Mouse (Mus musculus): ENCODE results near the gene Cxcr2.

Cxcr2 gene

GRCm38 (mm10) chr1:74196621-74197419 is 43.0 kb downstream of the Cxcr2 start:
- in situ Hi-C loops (cut with MboI, MseI) = loop anchor here (10.0 kb wide), 1 partner anchor 608 kb away; no protein-coding TSS in a partner anchor

GRCm38 (mm10) chr1:74197726-74198470 is 44.1 kb downstream of the Cxcr2 start:
- in situ Hi-C loops (cut with MboI, MseI) = loop anchor here (10.0 kb wide), 1 partner anchor 607 kb away; no protein-coding TSS in a partner anchor

GRCm38 (mm10) chr1:74199046-74199445 is 45.3 kb downstream of the Cxcr2 start:
- in situ Hi-C loops (cut with MboI, MseI) = loop anchor here (10.0 kb wide), 1 partner anchor 606 kb away; no protein-coding TSS in a partner anchor

- in situ Hi-C loops (cut with MboI, MseI) = no loop called here
Measured at GRCm38 (mm10) chr1:74201048-74201844, 47.5 kb downstream of the Cxcr2 start.

GRCm38 (mm10) chr1:74203457-74203856 is 49.7 kb downstream of the Cxcr2 start:
- in situ Hi-C loops (cut with MboI, MseI) = no loop called here

GRCm38 (mm10) chr1:74205881-74206280 is 52.1 kb downstream of the Cxcr2 start:
- in situ Hi-C loops (cut with MboI, MseI) = no loop called here

- in situ Hi-C loops (cut with MboI, MseI) = no loop called here
Measured at GRCm38 (mm10) chr1:74206642-74207041, 52.9 kb downstream of the Cxcr2 start.

GRCm38 (mm10) chr1:74207906-74208305 is 54.1 kb downstream of the Cxcr2 start:
- in situ Hi-C loops (cut with MboI, MseI) = no loop called here

- in situ Hi-C loops (cut with MboI, MseI) = no loop called here
Measured at GRCm38 (mm10) chr1:74208941-74209340, 55.2 kb downstream of the Cxcr2 start.

All from regulatory T cell (primary cell).